Mouse (Mus musculus): ENCODE measurements at regions not wholly inside any gene's neighbourhood (a gene's known extent, or its start where the extent isn't known, plus 50 kb on each side); places are given as distances from the start of the nearest gene placed in this dataset.

- in situ Hi-C loops (cut with MboI, MseI): no loop called here
These were observed 193.4 kb upstream of the Man1a start for GRCm38 (mm10) chr10:54269785-54270184.

GRCm38 (mm10) chr10:54269354-54269753 is 192.9 kb upstream of the Man1a start:
- in situ Hi-C loops (cut with MboI, MseI): no loop called here

GRCm38 (mm10) chr10:54266656-54267055 is 190.2 kb upstream of the Man1a start:
- in situ Hi-C loops (cut with MboI, MseI): no loop called here

- in situ Hi-C loops (cut with MboI, MseI): loop anchor here (5.0 kb wide), 1 partner anchor 138 kb away; no protein-coding TSS in a partner anchor
These were observed 178.6 kb upstream of the Man1a start for GRCm38 (mm10) chr10:54254874-54255641.

GRCm38 (mm10) chr10:54244995-54245394 is 168.6 kb upstream of the Man1a start:
- in situ Hi-C loops (cut with MboI, MseI): no loop called here

- in situ Hi-C loops (cut with MboI, MseI): no loop called here
These were observed 126.0 kb upstream of the Man1a start for GRCm38 (mm10) chr10:54202362-54202761.

- in situ Hi-C loops (cut with MboI, MseI): no loop called here
These were observed 125.3 kb upstream of the Man1a start for GRCm38 (mm10) chr10:54201727-54202126.

- in situ Hi-C loops (cut with MboI, MseI): no loop called here
These were observed 106.3 kb upstream of the Man1a start for GRCm38 (mm10) chr10:54182670-54183069.

- in situ Hi-C loops (cut with MboI, MseI): loop anchor here (25.0 kb wide), 1 partner anchor 1432 kb away; no protein-coding TSS in a partner anchor
These were observed 92.9 kb upstream of the Man1a start for GRCm38 (mm10) chr10:54169320-54169719.

GRCm38 (mm10) chr10:54161091-54161742 is 84.8 kb upstream of the Man1a start:
- in situ Hi-C loops (cut with MboI, MseI): loop anchor here (25.0 kb wide), 1 partner anchor 1424 kb away; no protein-coding TSS in a partner anchor

- in situ Hi-C loops (cut with MboI, MseI): loop anchor here (10.0 to 25.0 kb wide), 2 partner anchors 581 to 1417 kb away; no protein-coding TSS in a partner anchor
These were observed 77.5 kb upstream of the Man1a start for GRCm38 (mm10) chr10:54153928-54154327.

- in situ Hi-C loops (cut with MboI, MseI): no loop called here
These were observed 56.2 kb upstream of the Man1a start for GRCm38 (mm10) chr10:54132634-54133033.
